Mouse (Mus musculus) ES-E14 (cell line): ENCODE measurements around the gene Ylpm1.

ENCODE experiments used
- ZC3H11A ChIP-seq: IDR thresholded peaks from 2 replicates; pipeline ENCODE4 v1.6.1; 2012; ENCODE audit warnings: low read depth, mild to moderate bottlenecking, inconsistent platforms, low read length, borderline replicate concordance
- ZNF384 ChIP-seq: IDR thresholded peaks from 2 replicates; pipeline ENCODE4 v1.6.1; 2012; ENCODE audit warnings: low read depth, low read length, inconsistent platforms

DNA sequence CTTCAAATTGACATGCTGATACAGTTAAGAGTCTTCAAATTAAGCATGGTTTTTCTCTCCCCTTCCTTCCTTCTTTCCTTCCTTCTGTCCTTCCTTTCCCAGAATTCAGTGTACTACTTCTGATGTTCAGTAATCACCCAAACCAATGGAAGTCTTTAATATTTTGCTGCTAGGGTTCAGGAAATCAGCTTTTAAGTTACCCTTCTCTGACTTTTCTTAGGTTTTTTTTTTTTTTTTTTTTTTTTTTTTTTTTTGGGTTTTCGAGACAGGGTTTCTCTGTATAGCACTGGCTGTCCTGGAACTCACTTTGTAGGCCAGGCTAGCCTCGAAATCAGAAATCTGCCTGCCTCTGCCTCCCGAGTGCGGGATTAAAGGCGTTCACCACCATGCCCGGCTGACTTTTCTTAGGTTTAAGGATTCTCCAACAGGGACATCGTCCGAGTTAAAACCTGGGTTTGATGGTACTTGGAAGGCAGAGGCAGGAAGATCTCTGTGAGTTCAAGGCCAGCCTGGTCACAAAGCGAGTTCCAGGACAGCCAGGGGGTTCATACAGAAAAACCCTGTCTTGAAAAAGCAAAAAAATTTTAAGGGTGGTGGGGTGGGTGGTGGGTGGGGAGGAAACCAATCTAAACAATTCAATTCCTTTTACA lies 884 bp upstream of the Ylpm1 start:
- TF ChIP-seq ZNF384 (peak; percentile 58; the same call in 1 of the 2 replicates), ZC3H11A (no peak)
